In genomic region chr2:56119368-56119767, GRCm38 (mm10) we compare ENCODE assay signal across 7 mouse cellular contexts.
DNase-seq lines count a peak whose midpoint lies in the region; ATAC-seq and TF ChIP-seq lines count a peak whose summit lies in the region.

No protein-coding gene starts in this region.

- WGBS in liver, postnatal 0 days (ENCODE audit: insufficient replicate concordance) = 37% methylated on average over 6 of the region's 6 CpGs
- 33% methylated on average over 6 of the region's 6 CpGs for WGBS in liver, embryonic 12.5 days (ENCODE audit: insufficient replicate concordance)

- no peaks in the 10 kb centered on the region for H3K9me3 ChIP-seq in liver, postnatal 0 days (ENCODE audit: low read length)
- H3K9me3 ChIP-seq in liver, embryonic 12.5 days (replicated peaks) = no peaks in the 10 kb centered on the region

- H3K27me3 ChIP-seq in liver, postnatal 0 days (ENCODE audit: insufficient read depth, low read length) = no peaks in the 10 kb centered on the region
- H3K27me3 ChIP-seq in liver, embryonic 12.5 days (replicated peaks) = no peaks in the 10 kb centered on the region

- no peak overlapping the region for H3K9ac ChIP-seq in liver, postnatal 0 days (replicated peaks)
- H3K9ac ChIP-seq in liver, embryonic 12.5 days = no peak overlapping the region

- H3K4me2 ChIP-seq in liver, postnatal 0 days (ENCODE audit: low read depth, low read length) = no peak overlapping the region
- no peak overlapping the region for H3K4me2 ChIP-seq in liver, embryonic 12.5 days

- H3K4me1 ChIP-seq in liver, postnatal 0 days (ENCODE audit: insufficient read depth) = no peaks in the 10 kb centered on the region
- no peaks in the 10 kb centered on the region for H3K4me1 ChIP-seq in liver, embryonic 12.5 days

- no peak overlapping the region for H3K27ac ChIP-seq in liver, postnatal 0 days (ENCODE audit: low read depth)
- H3K27ac ChIP-seq in liver, embryonic 12.5 days = no peak overlapping the region

- TF ChIP-seq EP300 in liver, postnatal 0 days (IDR thresholded peaks at IDR 0.05; ENCODE audit: low read depth) = no peak

- H3K36me3 ChIP-seq in liver, postnatal 0 days (replicated peaks; ENCODE audit: insufficient read depth, low read length) = no peaks in the 10 kb centered on the region
- no peaks in the 10 kb centered on the region for H3K36me3 ChIP-seq in liver, embryonic 12.5 days

- TF ChIP-seq CTCF in liver, postnatal 0 days (IDR thresholded peaks at IDR 0.05; ENCODE audit: low read depth) = peak; percentile 46

- ATAC-seq in liver, postnatal 0 days = no peak
- no peak for ATAC-seq in liver, embryonic 12.5 days

- DNase-seq in liver, postnatal 0 days = no peak
- peak; percentile 44 for DNase-seq in ZHBTc4 (ENCODE audit: low read depth, low spot score)
- DNase-seq in embryo, embryonic 9.5 days (ENCODE audit: extremely low spot score) = peak; percentile 44
- peak; percentile 16 for DNase-seq in lung, postnatal 36 days
- no peak for DNase-seq in spleen, adult 12 weeks (ENCODE audit: low spot score)
- no peak for DNase-seq in heart, adult 11 months

- H3K4me3 ChIP-seq in liver, postnatal 0 days (ENCODE audit: low read depth, low read length) = no peak overlapping the region
- H3K4me3 ChIP-seq in liver, embryonic 12.5 days = no peak overlapping the region

Comparison
In these comparisons a context has a peak if more than half of its experiments do, and no peak if none do; other contexts are left out.
1. DNase-seq: peak in ZHBTc4 (single experiment), embryo, embryonic 9.5 days (single experiment) and lung, postnatal 36 days (single experiment); none in liver, postnatal 0 days (single experiment), spleen, adult 12 weeks (single experiment) and heart, adult 11 months (single experiment).